Mouse (Mus musculus) small intestine, adult 2 months (tissue): Measurements from ENCODE around the gene Eno3. TPM values are rescaled to one million over a fixed set of nuclear protein-coding genes. Genes with fewer than 3 reads are reported as not detected.

Experiments used
- H3K27ac ChIP-seq: fragments of 200-500 bp; 2 replicates; pipeline ENCODE4 v1.5.1; 2012; ENCODE audit warnings: low read depth, low read length, control low read depth, inconsistent platforms; ENCODE audit not compliant: insufficient read depth
- H3K27me3 ChIP-seq: fragments of 200-500 bp; 2 replicates; pipeline ENCODE4 v1.6.1; 2012; ENCODE audit warnings: mild to moderate bottlenecking, moderate library complexity, low read length, inconsistent platforms; ENCODE audit not compliant: control insufficient read depth, insufficient read depth
- H3K36me3 ChIP-seq: fragments of 200-500 bp; 2 replicates; pipeline ENCODE4 v1.6.1; 2012; ENCODE audit warnings: mild to moderate bottlenecking, low read length, control low read depth, inconsistent platforms; ENCODE audit not compliant: control insufficient read depth, insufficient read depth
- H3K4me1 ChIP-seq: fragments of 200-500 bp; 2 replicates; pipeline ENCODE4 v1.6.1; 2012; ENCODE audit warnings: low read length, inconsistent platforms, mixed read lengths; ENCODE audit not compliant: control insufficient read depth, insufficient read depth, insufficient read length
- H3K4me3 ChIP-seq: fragments of 200-500 bp; 2 replicates; pipeline ENCODE4 v1.5.1; 2012; ENCODE audit warnings: low read depth, mild to moderate bottlenecking, control low read depth, inconsistent platforms, low read length, moderate library complexity
- CTCF ChIP-seq: fragments of 200-500 bp; IDR thresholded peaks from 2 replicates; pipeline ENCODE4 v1.5.1; 2012; ENCODE audit warnings: low read depth, mild to moderate bottlenecking, control low read depth, inconsistent platforms, low read length, moderate library complexity, mixed read lengths; ENCODE audit not compliant: insufficient replicate concordance, insufficient read length; ENCODE audit errors: extremely low read depth
- POLR2A ChIP-seq: fragments of 200-500 bp; IDR thresholded peaks from 2 replicates; pipeline ENCODE4 v1.6.1; 2012; ENCODE audit warnings: low read depth, mild to moderate bottlenecking, control low read depth, inconsistent platforms, low read length, moderate library complexity
- WGBS: fragments of 180-500 bp; shearing (Covaris S2); methylation state at CpG from one replicate; pipeline ENCODE4 v1.1.7; 2018; 5-methylcytosine and 5-hydroxymethylcytosine counted together
- polyA plus RNA-seq: library from polyadenylated mRNA; depleted of rRNA; stranded (reverse); fragments of >200 nt; gene quantifications from 2 replicates; pipeline ENCODE4 v1.2.3, GENCODE M21; 2012

Gene Eno3
- polyA plus RNA-seq, 1 experiment, result 12.7 TPM

DNA sequence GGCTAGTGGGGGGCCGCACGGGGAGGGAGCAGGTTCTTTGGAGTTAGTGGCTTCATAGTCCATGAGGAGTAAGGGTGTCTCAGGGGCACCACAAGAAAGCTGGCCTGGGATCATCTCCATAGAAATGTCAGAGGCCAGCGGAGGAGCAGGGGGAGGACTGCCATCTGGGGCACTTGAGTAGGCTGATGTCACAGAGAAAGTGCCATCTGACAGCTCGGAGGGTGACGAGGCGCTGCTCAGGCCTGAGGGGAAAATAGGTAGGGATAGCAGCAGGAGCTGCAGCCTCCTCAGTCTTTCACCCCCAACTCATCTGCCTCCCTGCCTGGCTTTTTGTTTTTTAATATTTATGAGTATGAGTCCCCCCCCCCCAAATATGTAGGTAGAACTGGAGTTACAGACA is 17.0 kb downstream of the Eno3 start:
- TF ChIP-seq POLR2A, result no peak
- TF ChIP-seq CTCF, result no peak
- WGBS, result 91% methylated on average over 6 of the region's 6 CpGs
- no peak overlapping the region for H3K4me3 ChIP-seq
- H3K4me1 ChIP-seq, result peaks cover 3% of the 10 kb centered on the region; the same call in 1 of the 2 replicates
- no peak overlapping the region for H3K27ac ChIP-seq
- H3K36me3 ChIP-seq, result peaks cover 63% of the 10 kb centered on the region
- H3K27me3 ChIP-seq, result no peaks in the 10 kb centered on the region

DNA sequence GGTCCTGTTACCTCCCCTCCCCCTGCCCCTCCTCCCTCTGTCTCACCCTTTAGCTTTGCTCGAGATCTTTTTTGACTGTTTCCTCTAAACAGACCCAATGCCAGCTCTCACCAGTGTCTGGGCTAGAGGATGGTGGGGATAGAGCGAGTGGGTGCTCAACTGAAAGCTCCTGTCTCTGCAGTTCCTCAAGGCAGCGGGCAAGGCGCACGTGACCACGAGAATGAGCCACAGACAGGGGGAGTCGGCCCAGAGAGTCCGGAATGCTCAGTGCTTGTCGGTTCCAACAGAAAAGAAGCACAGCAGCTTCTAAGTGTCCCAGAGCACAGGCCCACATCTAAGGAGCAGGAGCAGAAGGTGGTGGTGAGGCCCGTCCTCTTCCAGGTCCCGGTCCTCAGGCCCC is 17.5 kb downstream of the Eno3 start:
- H3K36me3 ChIP-seq, result peaks cover 68% of the 10 kb centered on the region
- TF ChIP-seq POLR2A, result no peak
- no peak for TF ChIP-seq CTCF

DNA sequence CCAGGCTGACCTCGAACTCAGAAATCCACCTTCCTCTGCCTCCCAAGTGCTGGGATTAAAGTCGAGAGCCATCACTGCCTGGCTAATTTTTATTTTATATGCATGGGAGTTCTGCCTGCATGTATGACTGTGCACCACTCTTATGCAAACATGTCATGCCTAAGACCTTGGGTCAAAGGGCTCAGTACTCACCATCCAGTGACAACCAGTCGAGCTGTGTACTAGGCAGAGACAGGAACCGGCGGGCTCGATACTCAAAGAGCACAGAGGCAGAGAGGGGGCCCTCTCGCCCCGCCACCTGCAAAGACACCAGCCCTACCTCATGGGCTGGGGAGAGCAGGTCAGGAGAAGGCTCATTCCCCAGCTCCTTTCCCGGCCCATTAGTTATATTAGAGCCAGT is 21.1 kb downstream of the Eno3 start:
- WGBS, result 81% methylated on average over 9 of the region's 9 CpGs

More for the DNA sequence above, 17.5 kb downstream of the Eno3 start:
- WGBS, result 77% methylated on average over 11 of the region's 11 CpGs
- Histone ChIP-seq H3K27me3 (no peaks in the 10 kb centered on the region), H3K27ac (no peak overlapping the region), H3K4me3 (no peak overlapping the region), H3K4me1 (peaks cover 3% of the 10 kb centered on the region; the same call in 1 of the 2 replicates)

DNA sequence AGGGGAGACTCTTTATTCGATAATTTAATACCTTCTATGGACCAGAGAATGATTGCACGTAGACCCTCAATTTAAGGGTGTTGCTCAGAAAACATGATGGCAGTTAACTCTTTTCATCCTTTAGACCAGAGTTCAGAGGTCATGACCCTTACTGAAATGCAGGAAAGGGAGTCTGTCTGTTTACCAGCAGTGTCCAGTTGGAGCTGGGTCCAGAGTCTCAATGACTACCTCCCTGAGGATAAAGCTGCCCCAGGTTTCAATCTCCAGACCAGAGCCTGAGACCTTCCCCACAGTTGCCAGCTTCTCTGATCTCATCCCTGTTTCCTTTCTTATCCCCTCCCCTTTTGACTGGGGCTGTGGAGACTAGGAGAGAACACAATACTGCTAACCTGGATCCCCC is 21.6 kb downstream of the Eno3 start:
- Histone ChIP-seq H3K36me3 (peaks cover 86% of the 10 kb centered on the region), H3K4me3 (no peak overlapping the region), H3K27me3 (no peaks in the 10 kb centered on the region), H3K27ac (no peak overlapping the region), H3K4me1 (peaks cover 5% of the 10 kb centered on the region)
- TF ChIP-seq CTCF (no peak), POLR2A (no peak)
- 94% methylated on average over 2 of the region's 2 CpGs for WGBS

More for the DNA sequence above, 21.1 kb downstream of the Eno3 start:
- TF ChIP-seq CTCF, result no peak
- no peak for TF ChIP-seq POLR2A
- no peak overlapping the region for H3K4me3 ChIP-seq
- H3K27me3 ChIP-seq, result no peaks in the 10 kb centered on the region
- peaks cover 83% of the 10 kb centered on the region for H3K36me3 ChIP-seq
- H3K27ac ChIP-seq, result no peak overlapping the region
- peaks cover 3% of the 10 kb centered on the region; the same call in 1 of the 2 replicates for H3K4me1 ChIP-seq

DNA sequence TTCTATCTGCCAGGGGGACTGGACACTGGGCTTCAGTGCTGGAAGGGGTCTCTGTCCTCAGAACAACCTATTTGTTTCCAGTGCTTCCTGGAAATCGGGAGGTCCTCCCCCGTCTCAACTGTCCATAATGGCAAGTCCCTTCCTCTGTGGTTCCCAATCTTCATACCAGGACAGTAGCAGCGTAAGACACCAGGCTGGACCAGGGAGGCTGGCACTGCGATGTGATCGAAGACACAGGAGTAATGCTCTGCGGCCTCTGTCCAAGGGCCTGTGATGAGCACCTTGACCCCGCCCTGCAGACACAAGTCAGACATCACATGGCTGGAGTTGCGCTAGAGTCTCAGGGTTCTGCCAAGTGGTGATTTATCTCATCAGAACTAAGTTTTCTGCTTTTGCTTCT is 22.4 kb downstream of the Eno3 start:
- no peaks in the 10 kb centered on the region for H3K27me3 ChIP-seq
- H3K27ac ChIP-seq, result no peak overlapping the region; the same call in 1 of the 2 replicates
- peaks cover 12% of the 10 kb centered on the region for H3K4me1 ChIP-seq
- H3K36me3 ChIP-seq, result peaks cover 84% of the 10 kb centered on the region
- WGBS, result 92% methylated on average over 8 of the region's 8 CpGs
- H3K4me3 ChIP-seq, result no peak overlapping the region
- TF ChIP-seq POLR2A (no peak), CTCF (no peak)

DNA sequence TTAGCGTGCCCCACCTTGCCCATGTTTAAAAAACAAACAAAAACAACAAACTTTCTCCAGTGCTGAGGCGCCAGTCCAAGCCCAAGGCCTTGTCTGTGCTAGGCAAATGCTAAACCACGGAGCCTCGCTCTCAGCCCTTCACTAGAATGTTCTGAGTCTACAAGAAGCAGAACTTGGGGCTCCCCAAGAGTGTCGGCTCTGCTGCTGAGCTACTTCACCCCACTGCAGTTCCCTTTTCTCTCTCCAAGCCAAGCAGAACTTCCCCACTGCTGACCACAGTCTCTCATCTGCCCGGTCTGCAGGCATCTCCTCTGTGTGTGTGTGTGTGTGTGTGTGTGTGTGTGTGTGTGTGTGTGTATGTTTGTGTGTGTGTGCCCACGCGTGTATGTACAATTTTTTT is 22.9 kb downstream of the Eno3 start:
- Histone ChIP-seq H3K27me3 (no peaks in the 10 kb centered on the region), H3K4me3 (no peak overlapping the region), H3K4me1 (peaks cover 14% of the 10 kb centered on the region), H3K36me3 (peaks cover 82% of the 10 kb centered on the region), H3K27ac (no peak overlapping the region)
- 85% methylated on average over 8 of the region's 8 CpGs for WGBS
- TF ChIP-seq CTCF (no peak), POLR2A (no peak)

DNA sequence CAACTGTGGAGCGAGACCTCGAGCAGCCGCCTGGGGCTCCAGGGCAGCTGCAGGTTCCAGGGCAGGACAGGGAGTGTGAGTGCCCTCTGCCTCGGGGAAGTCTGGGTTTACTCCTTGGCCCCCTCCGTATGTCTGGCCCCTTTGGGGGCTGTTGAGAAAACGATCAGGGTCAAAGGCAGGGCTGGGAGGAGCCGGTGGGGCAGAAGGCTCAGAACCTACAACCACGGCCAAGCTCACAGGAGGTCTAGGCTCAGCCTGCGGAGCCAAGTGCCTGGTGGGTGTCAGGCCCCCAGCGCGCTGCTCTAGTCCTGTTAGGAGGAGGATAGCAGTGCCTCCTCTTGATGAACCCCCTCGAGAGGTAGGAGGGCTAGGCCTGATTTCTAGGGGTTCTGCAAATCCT is 24.2 kb downstream of the Eno3 start:
- 85% methylated on average over 12 of the region's 12 CpGs for WGBS
- Histone ChIP-seq H3K27me3 (no peaks in the 10 kb centered on the region), H3K4me1 (peaks cover 22% of the 10 kb centered on the region), H3K27ac (no peak overlapping the region), H3K4me3 (no peak overlapping the region), H3K36me3 (peaks cover 78% of the 10 kb centered on the region)
- no peak for TF ChIP-seq CTCF
- TF ChIP-seq POLR2A, result no peak
